Mouse (Mus musculus): Measurements from ENCODE around the gene Epb41l1. TPM values are rescaled to one million over a fixed set of nuclear protein-coding genes. Genes with fewer than 3 reads are reported as not detected.

Epb41l1 gene
- polyA plus RNA-seq, 1 experiment from 2014 or later, result 1.0 TPM

Small RNA genes lying within 50 kb of the gene (microRNA-seq; reads per million reads assigned to microRNA genes)
- gene Gm22758, result not detected

Other genes with a start within 250 kb of the Epb41l1 start
- 328 and 329 TPM in 2 replicates for gene Rbm39, start 240.7 kb upstream of the Epb41l1 start, polyA plus RNA-seq (2016; fragmentation: Nextera tagmentation; extraction: Ambion mirVana)
- 22.1 and 26.2 TPM in 2 replicates for gene Phf20, start 224.4 kb upstream of the Epb41l1 start, polyA plus RNA-seq (2016; fragmentation: Nextera tagmentation; extraction: Ambion mirVana)
- 2.0 TPM in 2 replicates for gene Cnbd2, start 108.6 kb upstream of the Epb41l1 start, polyA plus RNA-seq (2016; fragmentation: Nextera tagmentation; extraction: Ambion mirVana)
- gene Scand1, start 108.2 kb upstream of the Epb41l1 start, polyA plus RNA-seq (2016; fragmentation: Nextera tagmentation; extraction: Ambion mirVana), result 57.4 and 65.1 TPM in 2 replicates
- gene Aar2, start 126.7 kb downstream of the Epb41l1 start, polyA plus RNA-seq (2016; fragmentation: Nextera tagmentation; extraction: Ambion mirVana), result 20.9 and 22.6 TPM in 2 replicates
- gene Dlgap4, start 192.8 kb downstream of the Epb41l1 start, polyA plus RNA-seq (2016; fragmentation: Nextera tagmentation; extraction: Ambion mirVana), result 24.5 and 28.7 TPM in 2 replicates